Mouse (Mus musculus): ENCODE measurements around the gene Timp2.

DNA sequence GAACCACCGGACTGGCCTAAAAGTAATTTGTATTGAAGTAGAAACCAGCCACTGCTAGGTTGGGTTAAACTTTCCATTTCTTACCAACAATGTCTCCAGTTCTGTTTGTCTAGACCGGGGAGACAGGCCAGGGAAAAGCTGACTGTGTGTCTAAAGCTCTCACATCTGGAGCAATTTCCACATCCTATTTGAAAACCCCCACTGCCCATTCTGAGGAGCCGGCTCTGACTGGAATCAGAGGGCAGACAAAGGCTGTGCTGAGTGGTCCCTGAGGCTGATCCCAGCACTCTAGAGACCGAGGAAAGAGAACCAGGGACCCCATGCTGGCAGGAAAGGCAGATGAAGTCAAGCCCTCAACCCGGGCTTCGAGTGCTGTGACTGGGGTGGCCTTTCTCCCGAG is 17.1 kb upstream of the Timp2 start:
- TF ChIP-seq CTCF (IDR thresholded peaks at IDR 0.05; ENCODE audit: low read depth) (no peak), EP300 (optimal IDR thresholded peaks at IDR 0.05) (no peak)
